Mouse (Mus musculus) midbrain, embryonic 12.5 days (tissue): ENCODE data around the gene Dnajc1. TPM values are rescaled to one million over a fixed set of nuclear protein-coding genes. Genes with fewer than 3 reads are reported as not detected.

Source experiments
- ATAC-seq: fragments of 200-750 bp; cut with Nextera tagmentation; 2 replicates; pipeline ENCODE4 v1.8.0; 2017; ENCODE audit warnings: low read depth, moderate TSS enrichment, moderate library complexity; ENCODE audit not compliant: low FRiP score
- H3K27ac ChIP-seq: fragments of 300-500 bp; sonication (generic); replicated peaks from 2 replicates; pipeline ENCODE4 v1.5.1; 2016; ENCODE audit warnings: mild to moderate bottlenecking
- H3K27me3 ChIP-seq: fragments of 300-500 bp; sonication (generic); 2 replicates; pipeline ENCODE4 v1.6.1; 2016; ENCODE audit warnings: mild to moderate bottlenecking
- H3K36me3 ChIP-seq: fragments of 300-500 bp; sonication (generic); 2 replicates; pipeline ENCODE4 v1.6.1; 2016
- H3K4me1 ChIP-seq: fragments of 300-500 bp; sonication (generic); 2 replicates; pipeline ENCODE4 v1.6.1; 2016
- H3K4me2 ChIP-seq: fragments of 300-500 bp; sonication (generic); replicated peaks from 2 replicates; pipeline ENCODE4 v1.6.1; 2016; ENCODE audit warnings: mild to moderate bottlenecking, moderate library complexity
- H3K4me3 ChIP-seq: fragments of 300-500 bp; sonication (generic); 2 replicates; pipeline ENCODE4 v1.5.1; 2016; ENCODE audit warnings: mild to moderate bottlenecking
- H3K9ac ChIP-seq: fragments of 300-500 bp; sonication (generic); replicated peaks from 2 replicates; pipeline ENCODE4 v1.6.1; 2016; ENCODE audit warnings: mild to moderate bottlenecking, moderate library complexity
- H3K9me3 ChIP-seq: fragments of 300-500 bp; sonication (generic); 2 replicates; pipeline ENCODE4 v1.6.1; 2016; ENCODE audit warnings: mild to moderate bottlenecking
- WGBS: fragments of 180-500 bp; shearing (Covaris S2); methylation state at CpG from one replicate; pipeline ENCODE4 v1.1.7; 2016; 5-methylcytosine and 5-hydroxymethylcytosine counted together
- polyA plus RNA-seq: library from polyadenylated mRNA; unstranded; fragments of >200 nt; fragmentation: Nextera tagmentation; extraction: Ambion mirVana; gene quantifications from 2 replicates; pipeline ENCODE4 v1.2.1, GENCODE M21; 2016

Gene Dnajc1
- polyA plus RNA-seq, 1 experiment from 2014 or later = 33.3 TPM

GRCm38 (mm10) chr2:18181631-18182030 is 211.0 kb downstream of the Dnajc1 start:
- Histone ChIP-seq H3K4me3 (no peak overlapping the region), H3K9ac (no peak overlapping the region), H3K9me3 (no peaks in the 10 kb centered on the region), H3K27me3 (no peaks in the 10 kb centered on the region), H3K36me3 (peaks cover 33% of the 10 kb centered on the region), H3K4me2 (no peak overlapping the region), H3K4me1 (no peaks in the 10 kb centered on the region), H3K27ac (no peak overlapping the region)
- ATAC-seq = no peak
- 93% methylated on average over 3 of the region's 3 CpGs for WGBS

DNA sequence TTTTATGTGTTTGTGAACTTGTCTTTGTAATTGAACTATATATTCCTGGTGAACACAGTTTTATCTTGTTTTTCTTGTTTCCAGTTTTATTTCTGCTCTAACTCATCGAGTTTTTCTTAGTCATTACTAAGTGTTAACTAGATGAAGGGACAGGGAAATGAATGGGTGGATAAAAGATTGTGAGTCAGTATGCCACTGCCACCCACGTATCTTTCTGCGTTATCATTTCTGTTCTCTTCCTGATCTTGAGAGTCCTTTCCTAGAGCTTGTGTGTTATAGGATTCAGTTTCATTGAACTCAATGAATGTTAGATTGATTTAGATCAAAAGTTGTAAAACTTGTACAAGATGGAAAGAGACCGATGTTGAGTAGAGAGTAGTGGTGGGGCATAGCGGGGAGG is 212.3 kb downstream of the Dnajc1 start:
- H3K9ac ChIP-seq = no peak overlapping the region
- no peak overlapping the region for H3K4me2 ChIP-seq
- H3K4me3 ChIP-seq = no peak overlapping the region
- no peaks in the 10 kb centered on the region for H3K27me3 ChIP-seq
- no peaks in the 10 kb centered on the region for H3K4me1 ChIP-seq
- 95% methylated on average over 5 of the region's 5 CpGs for WGBS
- no peaks in the 10 kb centered on the region for H3K9me3 ChIP-seq
- no peak overlapping the region for H3K27ac ChIP-seq
- H3K36me3 ChIP-seq = peaks cover 35% of the 10 kb centered on the region
- no peak for ATAC-seq

DNA sequence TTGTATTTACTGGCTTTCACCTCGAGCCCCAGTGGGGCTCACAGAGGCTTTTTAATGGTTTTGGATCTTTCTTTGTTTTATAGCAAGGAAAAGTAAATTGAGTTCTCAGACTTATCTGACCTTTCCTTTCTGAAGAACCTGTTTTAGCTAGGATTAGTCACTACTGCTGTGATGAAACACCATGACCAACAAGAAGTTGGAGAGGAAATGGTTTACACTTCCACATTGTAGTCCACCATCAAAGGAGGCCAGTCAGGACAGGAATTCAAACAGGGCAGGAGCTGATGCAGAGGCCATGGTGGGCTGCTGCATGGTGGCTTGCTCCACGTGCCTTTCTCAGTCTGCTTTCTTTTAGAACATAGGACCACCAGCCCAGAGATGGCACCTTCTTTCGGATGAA is 216.4 kb downstream of the Dnajc1 start:
- no peak for ATAC-seq
- H3K9me3 ChIP-seq = no peaks in the 10 kb centered on the region
- no peak overlapping the region for H3K4me2 ChIP-seq
- H3K9ac ChIP-seq = no peak overlapping the region
- no peak overlapping the region for H3K4me3 ChIP-seq
- H3K27me3 ChIP-seq = no peaks in the 10 kb centered on the region
- no peak overlapping the region for H3K27ac ChIP-seq
- peaks cover 28% of the 10 kb centered on the region for H3K36me3 ChIP-seq
- H3K4me1 ChIP-seq = no peaks in the 10 kb centered on the region
- WGBS = 90% methylated on average over 3 of the region's 3 CpGs

DNA sequence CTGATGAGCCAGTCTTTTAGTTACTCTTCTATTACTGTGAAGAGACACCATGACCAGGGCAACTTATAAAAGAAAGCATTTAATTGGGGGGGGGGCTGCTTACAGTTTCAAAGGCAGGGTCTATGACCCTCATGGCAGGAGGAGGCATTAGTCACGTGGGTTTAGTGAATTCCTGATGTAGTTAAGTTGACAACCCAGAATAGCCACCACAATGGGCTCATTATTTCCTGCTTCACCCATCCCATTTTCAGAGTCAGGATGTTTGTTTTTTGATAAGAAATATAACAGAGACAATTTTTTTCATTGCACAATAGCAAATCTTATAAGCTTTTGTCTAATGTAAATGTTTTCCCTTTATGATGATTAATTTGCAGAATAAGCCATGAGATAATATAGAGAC is 217.4 kb downstream of the Dnajc1 start:
- H3K27ac ChIP-seq = no peak overlapping the region
- no peaks in the 10 kb centered on the region for H3K9me3 ChIP-seq
- no peak for ATAC-seq
- H3K4me1 ChIP-seq = no peaks in the 10 kb centered on the region
- H3K4me2 ChIP-seq = no peak overlapping the region
- no peak overlapping the region for H3K4me3 ChIP-seq
- no peak overlapping the region for H3K9ac ChIP-seq
- peaks cover 28% of the 10 kb centered on the region for H3K36me3 ChIP-seq
- WGBS = 48% methylated on average over 1 of the region's 1 CpGs
- H3K27me3 ChIP-seq = no peaks in the 10 kb centered on the region

- no peak overlapping the region for H3K27ac ChIP-seq
- H3K9me3 ChIP-seq = no peaks in the 10 kb centered on the region
- no peak for ATAC-seq
- no peak overlapping the region for H3K4me2 ChIP-seq
- H3K9ac ChIP-seq = no peak overlapping the region
- WGBS = 38% methylated on average over 1 of the region's 1 CpGs
- H3K4me1 ChIP-seq = no peaks in the 10 kb centered on the region
- H3K4me3 ChIP-seq = no peak overlapping the region
- no peaks in the 10 kb centered on the region for H3K27me3 ChIP-seq
- H3K36me3 ChIP-seq = no peaks in the 10 kb centered on the region; the same call in 1 of the 2 replicates
Measured at GRCm38 (mm10) chr2:18169174-18169948, 223.3 kb downstream of the Dnajc1 start.

GRCm38 (mm10) chr2:18165511-18165910 is 227.1 kb downstream of the Dnajc1 start:
- Histone ChIP-seq H3K4me1 (no peaks in the 10 kb centered on the region), H3K4me3 (no peak overlapping the region), H3K9ac (no peak overlapping the region), H3K9me3 (no peaks in the 10 kb centered on the region), H3K27me3 (no peaks in the 10 kb centered on the region), H3K36me3 (peaks cover 13% of the 10 kb centered on the region), H3K4me2 (no peak overlapping the region), H3K27ac (no peak overlapping the region)
- 84% methylated on average over 2 of the region's 2 CpGs for WGBS
- ATAC-seq = no peak

- H3K4me1 ChIP-seq = no peaks in the 10 kb centered on the region
- H3K27me3 ChIP-seq = no peaks in the 10 kb centered on the region
- H3K9me3 ChIP-seq = no peaks in the 10 kb centered on the region
- no peak for ATAC-seq
- no peak overlapping the region for H3K9ac ChIP-seq
- no peak overlapping the region for H3K4me2 ChIP-seq
- WGBS = 91% methylated on average over 5 of the region's 5 CpGs
- peaks cover 20% of the 10 kb centered on the region for H3K36me3 ChIP-seq
- H3K27ac ChIP-seq = no peak overlapping the region
- no peak overlapping the region for H3K4me3 ChIP-seq
Measured at GRCm38 (mm10) chr2:18160992-18161391, 231.6 kb downstream of the Dnajc1 start.

DNA sequence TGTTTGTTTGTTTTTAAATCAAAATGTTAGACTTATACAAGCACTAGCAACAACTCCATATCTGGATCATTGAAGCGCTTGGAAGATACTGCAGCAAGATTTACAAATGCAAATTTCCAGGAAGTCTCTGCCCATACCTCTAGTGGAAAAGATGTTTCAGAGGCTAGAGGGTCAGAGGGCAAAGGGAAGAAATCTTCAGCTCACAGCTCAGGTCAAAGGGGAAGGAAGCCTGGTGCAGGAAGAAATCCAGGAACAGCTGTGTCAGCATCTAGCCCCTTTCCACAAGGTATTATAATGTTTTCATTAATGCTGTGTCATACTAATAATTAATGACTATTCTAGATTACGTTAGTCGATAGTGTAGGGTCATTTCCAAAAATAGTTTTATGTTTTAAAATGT is 233.2 kb downstream of the Dnajc1 start:
- H3K9ac ChIP-seq = no peak overlapping the region
- no peak overlapping the region for H3K4me3 ChIP-seq
- no peaks in the 10 kb centered on the region for H3K9me3 ChIP-seq
- H3K27me3 ChIP-seq = no peaks in the 10 kb centered on the region
- peaks cover 27% of the 10 kb centered on the region for H3K36me3 ChIP-seq
- H3K4me2 ChIP-seq = no peak overlapping the region
- no peaks in the 10 kb centered on the region for H3K4me1 ChIP-seq
- ATAC-seq = no peak
- 87% methylated on average over 3 of the region's 3 CpGs for WGBS
- H3K27ac ChIP-seq = no peak overlapping the region

DNA sequence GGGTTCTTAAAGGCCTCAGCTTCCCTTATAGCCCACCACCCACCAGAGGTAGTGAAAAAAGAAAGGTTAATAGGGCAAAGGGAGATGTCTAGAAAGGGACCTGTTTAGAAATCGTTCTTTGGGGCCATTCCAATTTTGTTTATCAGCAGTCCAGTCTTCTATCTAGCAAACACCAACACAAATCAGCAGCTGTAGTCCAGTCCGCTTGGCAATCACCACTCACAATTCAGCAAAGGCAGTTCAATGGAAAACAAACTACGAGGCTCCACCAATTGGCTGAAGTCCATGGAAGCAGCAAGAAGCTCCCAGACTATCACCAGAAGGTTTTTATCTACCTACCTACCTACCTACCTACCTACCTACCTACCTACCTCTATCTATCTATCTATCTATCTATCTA is 236.5 kb downstream of the Dnajc1 start:
- Histone ChIP-seq H3K36me3 (peaks cover 29% of the 10 kb centered on the region), H3K4me1 (no peaks in the 10 kb centered on the region), H3K4me2 (no peak overlapping the region), H3K27me3 (no peaks in the 10 kb centered on the region), H3K9me3 (no peaks in the 10 kb centered on the region), H3K9ac (no peak overlapping the region), H3K27ac (no peak overlapping the region), H3K4me3 (no peak overlapping the region)
- no peak for ATAC-seq
- 97% methylated on average over 3 of the region's 3 CpGs for WGBS
